Mouse (Mus musculus) limb, embryonic 13.5 days (tissue): ENCODE data around the gene Ank2. TPM values are rescaled to one million over a fixed set of nuclear protein-coding genes. Genes with fewer than 3 reads are reported as not detected.

Experiments
- ATAC-seq: fragments of 200-750 bp; cut with Nextera tagmentation; 2 replicates; pipeline ENCODE4 v1.8.0; 2017; ENCODE audit warnings: low read depth, moderate number of reproducible peaks, moderate TSS enrichment; ENCODE audit not compliant: low FRiP score
- H3K27ac ChIP-seq: fragments of 300-500 bp; sonication (generic); 2 replicates; pipeline ENCODE4 v1.5.1; 2015; ENCODE audit warnings: inconsistent platforms, mild to moderate bottlenecking, moderate library complexity
- H3K27me3 ChIP-seq: fragments of 300-500 bp; sonication (generic); 2 replicates; pipeline ENCODE4 v1.6.1; 2015; ENCODE audit warnings: mild to moderate bottlenecking, inconsistent platforms
- H3K36me3 ChIP-seq: fragments of 300-500 bp; sonication (generic); 2 replicates; pipeline ENCODE4 v1.6.1; 2015; ENCODE audit warnings: inconsistent platforms, mild to moderate bottlenecking, moderate library complexity
- H3K4me1 ChIP-seq: fragments of 300-500 bp; sonication (generic); 2 replicates; pipeline ENCODE4 v1.6.1; 2015; ENCODE audit warnings: inconsistent platforms
- H3K4me2 ChIP-seq: fragments of 300-500 bp; sonication (generic); replicated peaks from 2 replicates; pipeline ENCODE4 v1.6.1; 2015; ENCODE audit warnings: inconsistent platforms, mild to moderate bottlenecking, moderate library complexity
- H3K4me3 ChIP-seq: fragments of 300-500 bp; sonication (generic); 2 replicates; pipeline ENCODE4 v1.5.1; 2015; ENCODE audit warnings: moderate library complexity, mild to moderate bottlenecking, inconsistent platforms
- H3K9ac ChIP-seq: fragments of 300-500 bp; sonication (generic); 2 replicates; pipeline ENCODE4 v1.6.1; 2015; ENCODE audit warnings: mild to moderate bottlenecking, inconsistent platforms
- H3K9me3 ChIP-seq: fragments of 300-500 bp; sonication (generic); 2 replicates; pipeline ENCODE4 v1.6.1; 2016; ENCODE audit warnings: inconsistent platforms
- WGBS: fragments of 180-500 bp; shearing (Covaris S2); methylation state at CpG from one replicate; pipeline ENCODE4 v1.1.7; 2015; 5-methylcytosine and 5-hydroxymethylcytosine counted together
- polyA plus RNA-seq: library from polyadenylated mRNA; unstranded; fragments of >200 nt; fragmentation: Nextera tagmentation; extraction: Ambion mirVana; gene quantifications from 2 replicates; pipeline ENCODE4 v1.2.1, GENCODE M21; 2015

Ank2 gene
- polyA plus RNA-seq, 1 experiment from 2014 or later = 32.4 TPM

GRCm38 (mm10) chr3:127469164-127469752 lies 29.9 kb downstream of the Ank2 start:
- Histone ChIP-seq H3K36me3 (no peaks in the 10 kb centered on the region), H3K27me3 (0 out of 2 replicates have a peak, but pooled peaks cover 3% of the 10 kb centered on the region), H3K9me3 (no peaks in the 10 kb centered on the region), H3K4me3 (no peak overlapping the region), H3K4me2 (no peak overlapping the region), H3K27ac (no peak overlapping the region), H3K4me1 (no peaks in the 10 kb centered on the region), H3K9ac (no peak overlapping the region)
- ATAC-seq = no peak
- 67% methylated on average over 4 of the region's 4 CpGs for WGBS

GRCm38 (mm10) chr3:127468569-127468968 lies 30.6 kb downstream of the Ank2 start:
- Histone ChIP-seq H3K4me2 (no peak overlapping the region), H3K4me1 (no peaks in the 10 kb centered on the region), H3K9ac (no peak overlapping the region), H3K9me3 (no peaks in the 10 kb centered on the region), H3K4me3 (no peak overlapping the region), H3K36me3 (no peaks in the 10 kb centered on the region), H3K27me3 (peaks cover 9% of the 10 kb centered on the region), H3K27ac (no peak overlapping the region)
- 91% methylated on average over 8 of the region's 8 CpGs for WGBS
- no peak for ATAC-seq

GRCm38 (mm10) chr3:127463816-127464480 lies 35.2 kb downstream of the Ank2 start:
- Histone ChIP-seq H3K4me2 (no peak overlapping the region), H3K27ac (no peak overlapping the region), H3K4me1 (no peaks in the 10 kb centered on the region), H3K4me3 (no peak overlapping the region), H3K9me3 (no peaks in the 10 kb centered on the region), H3K27me3 (peaks cover 30% of the 10 kb centered on the region), H3K36me3 (no peaks in the 10 kb centered on the region), H3K9ac (no peak overlapping the region)
- WGBS = 38% methylated on average over 14 of the region's 14 CpGs
- ATAC-seq = no peak

- no peak overlapping the region for H3K4me3 ChIP-seq
- H3K36me3 ChIP-seq = no peaks in the 10 kb centered on the region
- H3K4me2 ChIP-seq = no peak overlapping the region
- no peaks in the 10 kb centered on the region for H3K9me3 ChIP-seq
- no peaks in the 10 kb centered on the region for H3K4me1 ChIP-seq
- peaks cover 33% of the 10 kb centered on the region for H3K27me3 ChIP-seq
- 38% methylated on average over 9 of the region's 9 CpGs for WGBS
- no peak for ATAC-seq
- no peak overlapping the region for H3K27ac ChIP-seq
- H3K9ac ChIP-seq = no peak overlapping the region
Measured at GRCm38 (mm10) chr3:127463165-127463564, 36.0 kb downstream of the Ank2 start.

GRCm38 (mm10) chr3:127462413-127462812 lies 36.7 kb downstream of the Ank2 start:
- H3K4me2 ChIP-seq = no peak overlapping the region
- H3K4me1 ChIP-seq = no peaks in the 10 kb centered on the region
- no peak for ATAC-seq
- WGBS = 80% methylated on average over 6 of the region's 6 CpGs
- H3K36me3 ChIP-seq = no peaks in the 10 kb centered on the region
- H3K9ac ChIP-seq = no peak overlapping the region
- H3K4me3 ChIP-seq = no peak overlapping the region
- H3K27ac ChIP-seq = no peak overlapping the region
- peaks cover 33% of the 10 kb centered on the region for H3K27me3 ChIP-seq
- H3K9me3 ChIP-seq = no peaks in the 10 kb centered on the region

GRCm38 (mm10) chr3:127460891-127461437 lies 38.2 kb downstream of the Ank2 start:
- H3K27me3 ChIP-seq = peaks cover 33% of the 10 kb centered on the region
- no peaks in the 10 kb centered on the region for H3K36me3 ChIP-seq
- 53% methylated on average over 11 of the region's 11 CpGs for WGBS
- H3K4me1 ChIP-seq = no peaks in the 10 kb centered on the region
- H3K4me2 ChIP-seq = no peak overlapping the region
- H3K9ac ChIP-seq = no peak overlapping the region
- no peak for ATAC-seq
- no peak overlapping the region for H3K4me3 ChIP-seq
- no peaks in the 10 kb centered on the region for H3K9me3 ChIP-seq
- no peak overlapping the region for H3K27ac ChIP-seq

GRCm38 (mm10) chr3:127459858-127460257 lies 39.3 kb downstream of the Ank2 start:
- Histone ChIP-seq H3K27ac (no peak overlapping the region), H3K4me2 (no peak overlapping the region), H3K27me3 (peaks cover 33% of the 10 kb centered on the region), H3K4me3 (no peak overlapping the region), H3K4me1 (no peaks in the 10 kb centered on the region), H3K9ac (no peak overlapping the region), H3K36me3 (no peaks in the 10 kb centered on the region), H3K9me3 (no peaks in the 10 kb centered on the region)
- no peak for ATAC-seq
- 23% methylated on average over 3 of the region's 3 CpGs for WGBS

GRCm38 (mm10) chr3:127458925-127459324 lies 40.2 kb downstream of the Ank2 start:
- H3K27ac ChIP-seq = no peak overlapping the region
- H3K27me3 ChIP-seq = peaks cover 30% of the 10 kb centered on the region
- no peaks in the 10 kb centered on the region for H3K9me3 ChIP-seq
- no peak overlapping the region for H3K9ac ChIP-seq
- no peaks in the 10 kb centered on the region for H3K36me3 ChIP-seq
- ATAC-seq = no peak
- no peak overlapping the region for H3K4me3 ChIP-seq
- 17% methylated on average over 11 of the region's 11 CpGs for WGBS
- H3K4me1 ChIP-seq = no peaks in the 10 kb centered on the region
- H3K4me2 ChIP-seq = no peak overlapping the region

- no peaks in the 10 kb centered on the region for H3K36me3 ChIP-seq
- ATAC-seq = no peak
- no peak overlapping the region for H3K27ac ChIP-seq
- no peaks in the 10 kb centered on the region for H3K9me3 ChIP-seq
- no peaks in the 10 kb centered on the region for H3K4me1 ChIP-seq
- H3K9ac ChIP-seq = no peak overlapping the region
- H3K27me3 ChIP-seq = peaks cover 28% of the 10 kb centered on the region
- no peak overlapping the region for H3K4me3 ChIP-seq
- WGBS = 20% methylated on average over 6 of the region's 6 CpGs
- no peak overlapping the region for H3K4me2 ChIP-seq
Measured at GRCm38 (mm10) chr3:127458420-127458798, 40.7 kb downstream of the Ank2 start.

- Histone ChIP-seq H3K4me3 (no peak overlapping the region), H3K9ac (no peak overlapping the region), H3K27me3 (peaks cover 27% of the 10 kb centered on the region), H3K4me2 (no peak overlapping the region), H3K4me1 (no peaks in the 10 kb centered on the region), H3K27ac (no peak overlapping the region), H3K9me3 (no peaks in the 10 kb centered on the region), H3K36me3 (no peaks in the 10 kb centered on the region)
- ATAC-seq = no peak
- 16% methylated on average over 5 of the region's 5 CpGs for WGBS
Measured at GRCm38 (mm10) chr3:127457761-127458419, 41.3 kb downstream of the Ank2 start.

GRCm38 (mm10) chr3:127453738-127454137 lies 45.4 kb downstream of the Ank2 start:
- Histone ChIP-seq H3K9me3 (no peaks in the 10 kb centered on the region), H3K4me2 (no peak overlapping the region), H3K27ac (no peak overlapping the region), H3K36me3 (no peaks in the 10 kb centered on the region), H3K9ac (no peak overlapping the region), H3K27me3 (peaks cover under 1% of the 10 kb centered on the region; the same call in 1 of the 2 replicates), H3K4me1 (no peaks in the 10 kb centered on the region), H3K4me3 (no peak overlapping the region)
- WGBS = 76% methylated on average over 4 of the region's 4 CpGs
- ATAC-seq = no peak

- H3K4me1 ChIP-seq = no peaks in the 10 kb centered on the region
- 73% methylated on average over 6 of the region's 6 CpGs for WGBS
- no peaks in the 10 kb centered on the region for H3K27me3 ChIP-seq
- H3K4me3 ChIP-seq = no peak overlapping the region
- no peak overlapping the region for H3K9ac ChIP-seq
- no peaks in the 10 kb centered on the region for H3K36me3 ChIP-seq
- H3K9me3 ChIP-seq = no peaks in the 10 kb centered on the region
- no peak for ATAC-seq
- H3K4me2 ChIP-seq = no peak overlapping the region
- H3K27ac ChIP-seq = no peak overlapping the region
Measured at GRCm38 (mm10) chr3:127453254-127453653, 45.9 kb downstream of the Ank2 start.
